Mouse (Mus musculus): ENCODE results near the gene Rad50. TPM values are rescaled to one million over a fixed set of nuclear protein-coding genes. Genes with fewer than 3 reads are reported as not detected.

Gene Rad50
- polyA plus RNA-seq, 1 experiment, result 5.0 TPM

- 43% methylated on average over 6 of the region's 6 CpGs for WGBS
These were observed 91.9 kb downstream of the Rad50 start for GRCm38 (mm10) chr11:53615172-53615571.

GRCm38 (mm10) chr11:53609672-53610071, 97.4 kb downstream of the Rad50 start:
- no peak for DNase-seq (ENCODE audit: low read depth, low spot score)
- WGBS, result 58% methylated on average over 3 of the region's 3 CpGs

More at GRCm38 (mm10) chr11:53615172-53615571, 91.9 kb downstream of the Rad50 start:
- DNase-seq (ENCODE audit: low read depth, low spot score), result no peak

GRCm38 (mm10) chr11:53609231-53609630, 97.9 kb downstream of the Rad50 start:
- WGBS, result 49% methylated on average over 6 of the region's 6 CpGs
- no peak for DNase-seq (ENCODE audit: low read depth, low spot score)

- no peak for DNase-seq (ENCODE audit: low read depth, low spot score)
- 21% methylated on average over 12 of the region's 12 CpGs for WGBS
These were observed 101.5 kb downstream of the Rad50 start for GRCm38 (mm10) chr11:53605609-53606008.

- no peak for DNase-seq (ENCODE audit: low read depth, low spot score)
- WGBS, result 96% methylated on average over 3 of the region's 3 CpGs
These were observed 102.1 kb downstream of the Rad50 start for GRCm38 (mm10) chr11:53604983-53605382.

Other genes starting within 250 kb of the Rad50 start
- not detected in 2 replicates for gene Gm9837, start 236.8 kb downstream of the Rad50 start, polyA plus RNA-seq (2012; rRNA removed)
- gene Gm9945, start 227.2 kb downstream of the Rad50 start, polyA plus RNA-seq (2012; rRNA removed), result not detected in 2 replicates
- gene Sowaha, start 227.0 kb downstream of the Rad50 start, polyA plus RNA-seq (2012; rRNA removed), result 7.5 and 21.0 TPM in 2 replicates
- gene Sept8, start 188.1 kb downstream of the Rad50 start, polyA plus RNA-seq (2012; rRNA removed), result 15.1 and 16.0 TPM in 2 replicates
- 1.8 and 2.3 TPM in 2 replicates for gene Kif3a, start 139.9 kb downstream of the Rad50 start, polyA plus RNA-seq (2012; rRNA removed)
- not detected in 2 replicates for gene Il4, start 88.7 kb downstream of the Rad50 start, polyA plus RNA-seq (2012; rRNA removed)
- gene Il13, start 72.6 kb downstream of the Rad50 start, polyA plus RNA-seq (2012; rRNA removed), result 0.09 TPM in 1 of 2 replicates, not detected in the other
- 0.10 TPM in 1 of 2 replicates, not detected in the other for gene Il5, start 13.5 kb upstream of the Rad50 start, polyA plus RNA-seq (2012; rRNA removed)
- 171 and 271 TPM in 2 replicates for gene Irf1, start 62.7 kb upstream of the Rad50 start, polyA plus RNA-seq (2012; rRNA removed)
- gene Gm17334, start 65.9 kb upstream of the Rad50 start, polyA plus RNA-seq (2012; rRNA removed), result 1.5 and 1.9 TPM in 2 replicates
- gene Gm12216, start 151.9 kb upstream of the Rad50 start, polyA plus RNA-seq (2012; rRNA removed), result 15.6 and 19.5 TPM in 2 replicates
- 29.0 and 47.8 TPM in 2 replicates for gene Slc22a5, start 184.3 kb upstream of the Rad50 start, polyA plus RNA-seq (2012; rRNA removed)